ENCODE assay signal across 20 mouse cellular contexts in the genomic region with DNA sequence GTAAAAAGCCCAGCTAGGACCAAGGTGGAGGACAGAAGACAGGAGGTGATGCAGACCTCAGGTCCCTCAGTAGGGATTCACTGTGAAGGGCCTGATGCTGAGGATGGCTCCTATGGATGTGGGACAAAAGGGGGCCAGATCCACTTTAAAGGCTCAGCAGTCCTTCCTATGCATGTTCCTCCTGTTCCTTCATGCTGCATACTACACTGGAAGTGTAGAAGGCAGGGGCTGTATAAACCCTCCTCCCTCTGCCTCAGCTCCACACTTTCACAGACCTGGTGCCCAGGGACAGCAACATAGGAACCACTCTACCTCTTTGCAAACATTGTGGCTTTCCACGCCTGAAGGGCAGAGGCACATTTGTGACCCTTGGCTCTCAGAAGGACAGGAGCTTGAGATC.
DNase-seq lines count a peak whose midpoint lies in the region; ATAC-seq lines count a peak whose summit lies in the region.
"Had no signal": no experiment of that assay in that cellular context is flagged by ENCODE, and none has a peak within 500 bp of the region (broad histone marks: within the 10 kb centered on the region; RNA-seq: fewer than 3 reads in every experiment).

No protein-coding gene starts in this region.

- 88% methylated on average over 1 of the region's 1 CpGs for WGBS in hindbrain, embryonic 12.5 days
- 83% methylated on average over 1 of the region's 1 CpGs for WGBS in hindbrain, embryonic 16.5 days
- 63% methylated on average over 1 of the region's 1 CpGs for WGBS in forebrain, embryonic 11.5 days
- 70% methylated on average over 1 of the region's 1 CpGs for WGBS in forebrain, embryonic 15.5 days
- 67% methylated on average over 1 of the region's 1 CpGs for WGBS in midbrain, embryonic 13.5 days

- H3K4me3 ChIP-seq in hindbrain, embryonic 12.5 days: no peak overlapping the region
- H3K4me3 ChIP-seq in hindbrain, embryonic 16.5 days (ENCODE audit: low read length): no peak overlapping the region
- no peak overlapping the region for H3K4me3 ChIP-seq in forebrain, embryonic 11.5 days (ENCODE audit: low read depth, low read length)
- H3K4me3 ChIP-seq in forebrain, embryonic 15.5 days: no peak overlapping the region
- no peak overlapping the region for H3K4me3 ChIP-seq in midbrain, embryonic 13.5 days (replicated peaks)
- H3K4me3 ChIP-seq: limb, embryonic 10.5 days had no signal

- H3K36me3 ChIP-seq in hindbrain, embryonic 12.5 days: no peaks in the 10 kb centered on the region
- no peaks in the 10 kb centered on the region for H3K36me3 ChIP-seq in hindbrain, embryonic 16.5 days (ENCODE audit: control insufficient read depth, insufficient read depth, low read length)
- no peaks in the 10 kb centered on the region for H3K36me3 ChIP-seq in forebrain, embryonic 11.5 days (ENCODE audit: control insufficient read depth, insufficient read depth, low read length)
- no peaks in the 10 kb centered on the region for H3K36me3 ChIP-seq in forebrain, embryonic 15.5 days
- no peaks in the 10 kb centered on the region for H3K36me3 ChIP-seq in midbrain, embryonic 13.5 days
- H3K36me3 ChIP-seq: limb, embryonic 10.5 days had no signal

- H3K4me1 ChIP-seq in hindbrain, embryonic 12.5 days: peaks cover 26% of the 10 kb centered on the region
- no peaks in the 10 kb centered on the region; the same call in 1 of the 2 replicates for H3K4me1 ChIP-seq in hindbrain, embryonic 16.5 days (ENCODE audit: control insufficient read depth, insufficient read depth, low read depth, low read length)
- H3K4me1 ChIP-seq in forebrain, embryonic 11.5 days (replicated peaks; ENCODE audit: control insufficient read depth, insufficient read depth, low read length): peaks cover 5% of the 10 kb centered on the region; the same call in 1 of the 2 replicates
- peaks cover 30% of the 10 kb centered on the region for H3K4me1 ChIP-seq in forebrain, embryonic 15.5 days
- peaks cover 35% of the 10 kb centered on the region for H3K4me1 ChIP-seq in midbrain, embryonic 13.5 days (replicated peaks)
- H3K4me1 ChIP-seq: limb, embryonic 10.5 days had no signal

- DNase-seq in forebrain, embryonic 11.5 days (ENCODE audit: low spot score): no peak
- no peak for DNase-seq in spleen, postnatal 4 days (ENCODE audit: low spot score in 2 of 2)
- no peak for DNase-seq in left cerebral cortex, adult 18-20 months (ENCODE audit: low spot score in 2 of 2)
- DNase-seq: adrenal gland, postnatal 36 days; cerebellum, adult 9-10 months; kidney, adult 9 months; kidney, postnatal 14 days; liver, postnatal 0 days; lung, postnatal 10 days; right cerebral cortex, postnatal 25 days; spleen, adult 18-20 months; thymus, postnatal 25 days had no signal

- no peak overlapping the region for H3K4me2 ChIP-seq in hindbrain, embryonic 12.5 days (replicated peaks)
- no peak overlapping the region for H3K4me2 ChIP-seq in hindbrain, embryonic 16.5 days (ENCODE audit: low read length)
- no peak overlapping the region for H3K4me2 ChIP-seq in forebrain, embryonic 11.5 days (ENCODE audit: low read depth, low read length, severe bottlenecking)
- H3K4me2 ChIP-seq in forebrain, embryonic 15.5 days (replicated peaks): no peak overlapping the region
- H3K4me2 ChIP-seq in midbrain, embryonic 13.5 days (replicated peaks): no peak overlapping the region
- H3K4me2 ChIP-seq: heart, embryonic 11.5 days had no signal

- no peak overlapping the region for H3K9ac ChIP-seq in hindbrain, embryonic 12.5 days
- no peak overlapping the region for H3K9ac ChIP-seq in hindbrain, embryonic 16.5 days (ENCODE audit: low read depth, low read length)
- no peak overlapping the region for H3K9ac ChIP-seq in forebrain, embryonic 11.5 days (ENCODE audit: low read length)
- H3K9ac ChIP-seq in forebrain, embryonic 15.5 days (replicated peaks): no peak overlapping the region
- no peak overlapping the region for H3K9ac ChIP-seq in midbrain, embryonic 13.5 days (replicated peaks)
- H3K9ac ChIP-seq: liver, postnatal 0 days had no signal

- ATAC-seq in hindbrain, embryonic 12.5 days (ENCODE audit: low FRiP score): 0 out of 2 replicates have a peak, but pooled peaks have one; percentile 14
- ATAC-seq in hindbrain, embryonic 16.5 days: no peak
- ATAC-seq in forebrain, embryonic 11.5 days (replicated peaks; ENCODE audit: low FRiP score): peak; percentile 42
- ATAC-seq in forebrain, embryonic 15.5 days (replicated peaks): peak; percentile 44; the same call in 1 of the 2 replicates
- ATAC-seq in midbrain, embryonic 13.5 days: 0 out of 2 replicates have a peak, but pooled peaks have one; percentile 8
- no peak for ATAC-seq in inflammation-experienced regulatory T-cells, adult 6 months
- ATAC-seq: intestine, embryonic 16.5 days; liver, postnatal 0 days had no signal

- H3K27me3 ChIP-seq in hindbrain, embryonic 12.5 days: no peaks in the 10 kb centered on the region
- no peaks in the 10 kb centered on the region for H3K27me3 ChIP-seq in hindbrain, embryonic 16.5 days (replicated peaks; ENCODE audit: control insufficient read depth, insufficient read depth, low read length)
- no peaks in the 10 kb centered on the region for H3K27me3 ChIP-seq in forebrain, embryonic 11.5 days (ENCODE audit: control insufficient read depth, insufficient read depth, low read length)
- H3K27me3 ChIP-seq in forebrain, embryonic 15.5 days: no peaks in the 10 kb centered on the region
- H3K27me3 ChIP-seq in midbrain, embryonic 13.5 days: no peaks in the 10 kb centered on the region

- no peaks in the 10 kb centered on the region for H3K9me3 ChIP-seq in hindbrain, embryonic 12.5 days (replicated peaks)
- no peaks in the 10 kb centered on the region for H3K9me3 ChIP-seq in hindbrain, embryonic 16.5 days (ENCODE audit: control insufficient read depth, low read length)
- no peaks in the 10 kb centered on the region for H3K9me3 ChIP-seq in forebrain, embryonic 11.5 days (ENCODE audit: control insufficient read depth, low read length)
- no peaks in the 10 kb centered on the region for H3K9me3 ChIP-seq in forebrain, embryonic 15.5 days
- H3K9me3 ChIP-seq in midbrain, embryonic 13.5 days: no peaks in the 10 kb centered on the region
- H3K9me3 ChIP-seq: limb, embryonic 10.5 days had no signal

- peak overlapping the region; percentile 55; the same call in 1 of the 2 replicates for H3K27ac ChIP-seq in hindbrain, embryonic 12.5 days
- no peak overlapping the region for H3K27ac ChIP-seq in hindbrain, embryonic 16.5 days (ENCODE audit: low read depth, low read length)
- H3K27ac ChIP-seq in forebrain, embryonic 11.5 days (ENCODE audit: low read depth, low read length): peak overlapping the region; percentile 57; the same call in 1 of the 2 replicates
- peak overlapping the region; percentile 85 for H3K27ac ChIP-seq in forebrain, embryonic 15.5 days (replicated peaks)
- peak overlapping the region; percentile 75 for H3K27ac ChIP-seq in midbrain, embryonic 13.5 days
- H3K27ac ChIP-seq: limb, embryonic 10.5 days had no signal

Comparison
In these comparisons a context has a peak if more than half of its experiments do, and no peak if none do; other contexts are left out.
1. ATAC-seq: peak in hindbrain, embryonic 12.5 days (single experiment), forebrain, embryonic 11.5 days (single experiment), forebrain, embryonic 15.5 days (single experiment) and midbrain, embryonic 13.5 days (single experiment); none in hindbrain, embryonic 16.5 days (single experiment) and inflammation-experienced regulatory T-cells, adult 6 months (single experiment).